Comparison of ENCODE assay signal across 8 mouse cellular contexts in the genomic region with DNA sequence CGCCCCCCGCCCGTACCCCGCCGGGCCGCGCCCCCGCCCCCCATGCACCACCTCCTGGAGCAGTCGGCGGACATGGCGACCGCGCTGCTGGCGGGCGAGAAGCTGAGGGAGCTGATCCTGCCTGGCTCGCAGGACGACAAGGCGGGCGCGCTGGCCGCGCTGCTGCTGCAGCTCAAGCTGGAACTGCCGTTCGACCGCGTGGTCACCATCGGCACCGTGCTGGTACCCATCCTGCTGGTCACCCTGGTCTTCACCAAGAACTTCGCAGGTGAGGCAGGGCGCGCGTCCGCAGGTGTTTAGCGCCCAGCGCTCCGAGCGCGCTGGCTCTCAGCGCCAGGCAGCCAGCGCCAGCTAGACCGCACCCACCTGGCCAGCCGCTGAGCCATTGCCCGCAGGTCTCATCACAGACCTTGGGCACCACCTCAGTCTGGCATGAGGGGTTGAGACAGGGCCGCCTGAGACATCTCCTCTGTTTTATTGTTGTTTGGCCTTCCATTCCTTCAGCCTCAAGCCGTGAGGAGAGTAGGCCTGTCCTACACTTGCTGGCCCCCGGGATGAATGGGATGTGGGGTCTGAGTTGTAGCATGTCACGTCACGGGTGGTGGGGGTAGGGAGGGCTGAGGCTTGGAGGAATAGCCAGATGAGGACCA. TPM values are rescaled to one million over a fixed set of nuclear protein-coding genes. Genes with fewer than 3 reads are reported as not detected.
DNase-seq lines count a peak whose midpoint lies in the region; ATAC-seq and TF ChIP-seq lines count a peak whose summit lies in the region.

No protein-coding gene starts in this region.

- no peak overlapping the region for H3K27ac ChIP-seq in testis, adult 2 months (ENCODE audit: control insufficient read depth, insufficient read depth, low read depth, low read length)
- peak overlapping the region; percentile 27; the same call in 1 of the 2 replicates for H3K27ac ChIP-seq in forebrain, embryonic 14.5 days (ENCODE audit: low read depth, low read length)
- H3K27ac ChIP-seq in neural tube, embryonic 13.5 days (replicated peaks) = peak overlapping the region; percentile 74

- no peaks in the 10 kb centered on the region for H3K36me3 ChIP-seq in testis, adult 2 months (ENCODE audit: control insufficient read depth, insufficient read depth, low read length)
- no peaks in the 10 kb centered on the region for H3K36me3 ChIP-seq in forebrain, embryonic 14.5 days (ENCODE audit: control insufficient read depth, insufficient read depth, low read length)
- H3K36me3 ChIP-seq in neural tube, embryonic 13.5 days = no peaks in the 10 kb centered on the region

- no peak for DNase-seq in frontal cortex, adult 2 months (ENCODE audit: extremely low spot score in 1 of 2, low spot score in 1 of 2)
- no peak for DNase-seq in testis, postnatal 10 days (ENCODE audit: low spot score)
- DNase-seq in forebrain, embryonic 14.5 days (ENCODE audit: low spot score) = peak; percentile 62
- DNase-seq in kidney, postnatal 4 days = peak; percentile 50 to 65

- TF ChIP-seq POLR2A in testis, adult 2 months (IDR thresholded peaks at IDR 0.05; ENCODE audit: control insufficient read depth, low read depth, low read length) = no peak

- peak overlapping the region; percentile 80 for H3K4me3 ChIP-seq in testis, adult 2 months (ENCODE audit: control insufficient read depth, low read depth, low read length)
- peak overlapping the region; percentile 75 for H3K4me3 ChIP-seq in forebrain, embryonic 14.5 days (ENCODE audit: low read depth, low read length)
- H3K4me3 ChIP-seq in neural tube, embryonic 13.5 days = peak overlapping the region; percentile 65

- no peaks in the 10 kb centered on the region for H3K9me3 ChIP-seq in forebrain, embryonic 14.5 days (replicated peaks; ENCODE audit: control insufficient read depth, low read length)
- H3K9me3 ChIP-seq in neural tube, embryonic 13.5 days = no peaks in the 10 kb centered on the region

- no peaks in the 10 kb centered on the region for H3K27me3 ChIP-seq in testis, adult 2 months (ENCODE audit: control insufficient read depth, insufficient read depth, low read length)
- no peaks in the 10 kb centered on the region for H3K27me3 ChIP-seq in forebrain, embryonic 14.5 days (replicated peaks; ENCODE audit: control insufficient read depth, insufficient read depth, low read length)
- H3K27me3 ChIP-seq in neural tube, embryonic 13.5 days = peaks cover 69% of the 10 kb centered on the region

- no peak for TF ChIP-seq CTCF in testis, adult 2 months (IDR thresholded peaks at IDR 0.05; ENCODE audit: control insufficient read depth, insufficient read depth, insufficient replicate concordance, low read depth, low read length)

- WGBS in forebrain, embryonic 14.5 days = 4% methylated on average over 45 of the region's 48 CpGs
- 1% methylated on average over 48 of the region's 48 CpGs for WGBS in neural tube, embryonic 13.5 days

- peak overlapping the region; percentile 83 for H3K9ac ChIP-seq in forebrain, embryonic 14.5 days (ENCODE audit: low read length)
- H3K9ac ChIP-seq in neural tube, embryonic 13.5 days = peak overlapping the region; percentile 80

- peak; percentile 32; the same call in 1 of the 2 replicates for ATAC-seq in frontal cortex, adult (ENCODE audit: low TSS enrichment)
- peak; percentile 66 for ATAC-seq in forebrain, embryonic 14.5 days
- peak; percentile 55 for ATAC-seq in neural tube, embryonic 13.5 days (ENCODE audit: low read depth)
- no peak for ATAC-seq in erythroid progenitor cell, adult 5-6 weeks (replicated peaks; ENCODE audit: low FRiP score, poor library complexity, severe bottlenecking)

- peaks cover 3% of the 10 kb centered on the region; the same call in 1 of the 2 replicates for H3K4me1 ChIP-seq in testis, adult 2 months (ENCODE audit: control insufficient read depth, insufficient read depth, low read length)
- H3K4me1 ChIP-seq in forebrain, embryonic 14.5 days (ENCODE audit: control insufficient read depth, insufficient read depth, low read length) = peaks cover 9% of the 10 kb centered on the region
- peaks cover 22% of the 10 kb centered on the region for H3K4me1 ChIP-seq in neural tube, embryonic 13.5 days (replicated peaks)

- H3K4me2 ChIP-seq in forebrain, embryonic 14.5 days (ENCODE audit: low read length) = peak overlapping the region; percentile 91
- peak overlapping the region; percentile 86 for H3K4me2 ChIP-seq in neural tube, embryonic 13.5 days

RNA-seq across cellular contexts. Expression of a gene that starts 0.6 kb away (rescaled TPM):
- 91.8 and 100 TPM in 2 replicates for polyA plus RNA-seq in frontal cortex, adult 2 months (2012; rRNA removed)
- 2.6 and 3.6 TPM in 2 replicates for polyA plus RNA-seq in testis, adult 2 months (2012; rRNA removed)
- 2.3 and 2.7 TPM in 2 replicates for polyA plus RNA-seq in forebrain, embryonic 14.5 days (2014; fragmentation: Nextera tagmentation; extraction: Ambion mirVana)
- polyA plus RNA-seq in neural tube, embryonic 13.5 days (2015; fragmentation: Nextera tagmentation; extraction: Ambion mirVana) = 2.8 and 3.4 TPM in 2 replicates
- not detected in 2 replicates for total RNA-seq in erythroid progenitor cell, adult 5-6 weeks (2015; ENCODE audit: low replicate concordance)
- not detected in 2 replicates for total RNA-seq in erythroid progenitor cell, adult 5-6 weeks (2017; ENCODE audit: low replicate concordance)

RNA-seq across cellular contexts. Expression of a gene that starts 14.8 kb away (rescaled TPM):
- polyA plus RNA-seq in frontal cortex, adult 2 months (2012; rRNA removed) = 24.3 and 25.8 TPM in 2 replicates
- 17.3 and 19.7 TPM in 2 replicates for polyA plus RNA-seq in testis, adult 2 months (2012; rRNA removed)
- polyA plus RNA-seq in forebrain, embryonic 14.5 days (2014; fragmentation: Nextera tagmentation; extraction: Ambion mirVana) = 39.7 and 40.3 TPM in 2 replicates
- polyA plus RNA-seq in neural tube, embryonic 13.5 days (2015; fragmentation: Nextera tagmentation; extraction: Ambion mirVana) = 39.6 and 46.8 TPM in 2 replicates
- 5.4 and 12.6 TPM in 2 replicates for total RNA-seq in erythroid progenitor cell, adult 5-6 weeks (2015; ENCODE audit: low replicate concordance)
- 10.4 and 11.9 TPM in 2 replicates for total RNA-seq in erythroid progenitor cell, adult 5-6 weeks (2017; ENCODE audit: low replicate concordance)

RNA-seq across cellular contexts. Expression of a gene that starts 28.7 kb away (rescaled TPM):
- 33.1 and 38.3 TPM in 2 replicates for polyA plus RNA-seq in frontal cortex, adult 2 months (2012; rRNA removed)
- polyA plus RNA-seq in testis, adult 2 months (2012; rRNA removed) = 10.5 and 10.7 TPM in 2 replicates
- polyA plus RNA-seq in forebrain, embryonic 14.5 days (2014; fragmentation: Nextera tagmentation; extraction: Ambion mirVana) = 20.9 and 24.7 TPM in 2 replicates
- polyA plus RNA-seq in neural tube, embryonic 13.5 days (2015; fragmentation: Nextera tagmentation; extraction: Ambion mirVana) = 21.0 and 21.9 TPM in 2 replicates
- total RNA-seq in erythroid progenitor cell, adult 5-6 weeks (2015; ENCODE audit: low replicate concordance) = 6.1 and 9.6 TPM in 2 replicates
- total RNA-seq in erythroid progenitor cell, adult 5-6 weeks (2017; ENCODE audit: low replicate concordance) = 12.5 and 15.3 TPM in 2 replicates

Comparison
In these comparisons a context has a peak if more than half of its experiments do, and no peak if none do; other contexts are left out.
1. DNase-seq: peak in forebrain, embryonic 14.5 days (single experiment) and kidney, postnatal 4 days (2 of 2); none in frontal cortex, adult 2 months (0 of 2) and testis, postnatal 10 days (single experiment).
2. RNA of a gene that starts 0.6 kb away (polyA plus RNA-seq): 91.8 to 100 TPM in frontal cortex, adult 2 months; 2.8 to 3.4 TPM in neural tube, embryonic 13.5 days, 2.3 to 2.7 TPM in forebrain, embryonic 14.5 days and 2.6 to 3.6 TPM in testis, adult 2 months; every median in the first group is over 10 times any median in the second.
3. Peak in every context shown above with its lines, with median percentiles within 50 percentile points of each other: H3K4me3 ChIP-seq.